Mouse (Mus musculus): ENCODE measurements around the gene Slc47a1. TPM values are rescaled to one million over a fixed set of nuclear protein-coding genes. Genes with fewer than 3 reads are reported as not detected.
"Not testable (repeated sequence)": the region's sequence is repeated elsewhere in the genome, so short reads cannot be mapped to it uniquely, and the experiment has no call there.

Slc47a1 gene
- polyA plus RNA-seq, 1 experiment from 2014 or later = 0.05 TPM

- peak; percentile 94 for DNase-seq (ENCODE audit: low spot score)
- no peaks in the 10 kb centered on the region for H3K4me1 ChIP-seq
- H3K27me3 ChIP-seq (ENCODE audit: low read depth, poor library complexity, severe bottlenecking) = 0 out of 2 replicates have a peak, but pooled peaks cover 4% of the 10 kb centered on the region
- peak overlapping the region; percentile 79 for H3K27ac ChIP-seq
- WGBS = 1% methylated on average over 39 of the region's 39 CpGs
- peak overlapping the region; percentile 68 for H3K4me3 ChIP-seq
- no peaks in the 10 kb centered on the region for H3K36me3 ChIP-seq
- H3K9me3 ChIP-seq (replicated peaks) = no peaks in the 10 kb centered on the region
These were observed 29.6 kb upstream of the Slc47a1 start for GRCm38 (mm10) chr11:61407638-61408183.

DNA sequence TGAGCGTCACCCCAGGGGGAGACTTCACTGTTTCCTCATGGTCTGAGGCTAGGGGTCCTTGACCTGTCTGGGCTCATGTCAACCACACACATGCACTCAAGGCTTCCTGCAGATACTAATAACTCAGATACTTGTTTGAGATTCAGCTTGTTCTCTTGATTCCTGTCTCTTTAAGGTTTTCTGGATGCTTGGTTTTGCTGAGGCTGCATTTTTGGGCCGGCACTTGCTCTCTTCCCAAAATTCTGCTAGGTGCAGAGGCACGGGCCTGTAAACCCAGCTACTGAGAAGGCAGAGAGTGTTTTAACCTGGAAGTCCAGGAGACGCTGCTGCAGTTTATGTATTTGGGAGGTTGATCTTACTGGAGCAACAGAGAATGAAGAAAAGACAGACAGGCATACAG is 23.6 kb upstream of the Slc47a1 start:
- no peak for DNase-seq (ENCODE audit: low spot score)
- Histone ChIP-seq H3K27me3 (ENCODE audit: low read depth, poor library complexity, severe bottlenecking) (no peaks in the 10 kb centered on the region), H3K9me3 (replicated peaks) (no peaks in the 10 kb centered on the region), H3K27ac (no peak overlapping the region), H3K4me3 (no peak overlapping the region), H3K4me1 (no peaks in the 10 kb centered on the region), H3K36me3 (no peaks in the 10 kb centered on the region)
- WGBS = 89% methylated on average over 4 of the region's 4 CpGs

GRCm38 (mm10) chr11:61400681-61401346 is 22.7 kb upstream of the Slc47a1 start:
- no peak for DNase-seq (ENCODE audit: low spot score)
- no peaks in the 10 kb centered on the region for H3K36me3 ChIP-seq
- no peaks in the 10 kb centered on the region for H3K4me1 ChIP-seq
- H3K27me3 ChIP-seq (ENCODE audit: low read depth, poor library complexity, severe bottlenecking) = no peaks in the 10 kb centered on the region
- H3K9me3 ChIP-seq (replicated peaks) = no peaks in the 10 kb centered on the region
- no peak overlapping the region for H3K4me3 ChIP-seq
- WGBS = 88% methylated on average over 8 of the region's 8 CpGs
- no peak overlapping the region for H3K27ac ChIP-seq

GRCm38 (mm10) chr11:61397423-61398043 is 19.4 kb upstream of the Slc47a1 start:
- H3K27me3 ChIP-seq (ENCODE audit: low read depth, poor library complexity, severe bottlenecking); DNase-seq (ENCODE audit: low spot score); H3K4me3 ChIP-seq; H3K36me3 ChIP-seq; H3K4me1 ChIP-seq; H3K9me3 ChIP-seq (replicated peaks); H3K27ac ChIP-seq: not testable (repeated sequence)
- 96% methylated on average over 18 of the region's 18 CpGs for WGBS

GRCm38 (mm10) chr11:61388936-61389335 is 10.8 kb upstream of the Slc47a1 start:
- no peaks in the 10 kb centered on the region for H3K4me1 ChIP-seq
- DNase-seq (ENCODE audit: low spot score) = no peak
- no peaks in the 10 kb centered on the region for H3K27me3 ChIP-seq (ENCODE audit: low read depth, poor library complexity, severe bottlenecking)
- H3K27ac ChIP-seq = no peak overlapping the region
- no peaks in the 10 kb centered on the region; the same call in 1 of the 2 replicates for H3K9me3 ChIP-seq (replicated peaks)
- no peaks in the 10 kb centered on the region for H3K36me3 ChIP-seq
- no peak overlapping the region for H3K4me3 ChIP-seq
- WGBS = 83% methylated on average over 4 of the region's 4 CpGs

DNA sequence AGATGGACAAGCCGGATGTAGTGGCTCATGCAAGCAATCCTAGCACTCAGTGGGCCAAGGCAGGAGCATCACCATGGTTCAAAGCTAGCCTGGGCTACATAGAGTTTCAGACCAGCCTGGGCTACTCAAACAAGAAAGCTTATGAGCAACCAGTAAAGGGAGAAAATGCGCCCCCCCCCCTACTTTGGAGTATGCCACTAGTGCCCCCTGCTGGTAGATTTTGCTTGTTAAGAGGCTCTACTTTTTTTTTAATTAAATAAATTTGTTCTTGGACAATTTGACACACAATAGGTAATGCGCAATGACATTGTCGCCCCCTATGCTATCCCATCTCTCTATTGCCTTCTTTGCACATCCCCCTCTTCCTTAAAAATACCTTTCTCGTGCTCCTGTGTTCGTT is 9.9 kb upstream of the Slc47a1 start:
- WGBS = 67% methylated on average over 6 of the region's 6 CpGs
- H3K4me1 ChIP-seq = no peaks in the 10 kb centered on the region

DNA sequence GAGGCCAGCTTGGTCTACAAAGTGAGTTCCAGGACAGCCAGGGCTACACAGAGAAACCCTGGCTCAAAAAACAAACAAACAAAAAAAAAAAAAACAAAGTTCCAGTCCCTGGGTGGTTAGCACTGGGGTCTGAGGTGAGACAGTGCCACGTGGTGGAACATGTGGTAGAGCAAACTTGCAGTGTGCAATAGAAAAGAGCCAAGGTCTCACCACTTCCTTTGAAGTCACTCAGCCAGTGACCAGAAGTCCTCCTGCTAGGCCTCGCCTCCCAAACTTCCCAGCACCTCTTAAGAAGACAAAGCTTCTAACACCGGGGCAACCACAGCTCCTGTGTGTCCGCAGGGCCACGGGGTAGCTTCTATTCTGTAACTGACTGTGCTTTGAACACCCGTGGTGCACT is 9.1 kb upstream of the Slc47a1 start:
- Histone ChIP-seq H3K9me3 (replicated peaks) (no peaks in the 10 kb centered on the region; the same call in 1 of the 2 replicates), H3K36me3 (no peaks in the 10 kb centered on the region), H3K4me1 (no peaks in the 10 kb centered on the region), H3K27me3 (ENCODE audit: low read depth, poor library complexity, severe bottlenecking) (no peaks in the 10 kb centered on the region), H3K4me3 (no peak overlapping the region), H3K27ac (no peak overlapping the region)
- WGBS = 69% methylated on average over 6 of the region's 6 CpGs
- no peak for DNase-seq (ENCODE audit: low spot score)

More for the DNA sequence above, 9.9 kb upstream of the Slc47a1 start:
- no peaks in the 10 kb centered on the region for H3K27me3 ChIP-seq (ENCODE audit: low read depth, poor library complexity, severe bottlenecking)
- no peak overlapping the region for H3K4me3 ChIP-seq
- DNase-seq (ENCODE audit: low spot score) = peak; percentile 40
- no peaks in the 10 kb centered on the region; the same call in 1 of the 2 replicates for H3K9me3 ChIP-seq (replicated peaks)
- no peak overlapping the region for H3K27ac ChIP-seq
- H3K36me3 ChIP-seq = no peaks in the 10 kb centered on the region

DNA sequence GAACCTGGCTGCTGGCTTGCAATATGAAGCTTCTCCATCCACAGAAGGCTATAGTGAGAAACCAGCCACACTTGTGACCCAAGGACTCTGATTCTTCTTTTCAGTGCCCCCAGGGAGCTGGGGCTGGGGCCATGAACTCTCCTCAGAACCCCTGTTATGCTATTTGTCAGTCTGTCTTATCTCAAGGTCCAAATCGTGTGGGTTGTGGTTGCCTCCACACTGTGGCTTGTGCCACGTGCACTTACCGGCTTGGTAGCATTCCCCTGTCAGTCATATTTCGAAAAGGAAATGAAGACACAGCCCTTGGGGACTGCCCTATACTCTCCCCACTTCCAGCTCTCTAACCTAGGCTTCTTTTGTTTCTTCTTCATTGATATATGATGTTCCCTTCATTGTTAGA is 7.6 kb upstream of the Slc47a1 start:
- Histone ChIP-seq H3K36me3 (no peaks in the 10 kb centered on the region), H3K27me3 (ENCODE audit: low read depth, poor library complexity, severe bottlenecking) (0 out of 2 replicates have a peak, but pooled peaks cover 3% of the 10 kb centered on the region), H3K4me1 (no peaks in the 10 kb centered on the region), H3K4me3 (no peak overlapping the region), H3K9me3 (replicated peaks) (no peaks in the 10 kb centered on the region), H3K27ac (no peak overlapping the region)
- DNase-seq (ENCODE audit: low spot score) = no peak
- 81% methylated on average over 4 of the region's 4 CpGs for WGBS

- H3K4me1 ChIP-seq = peaks cover 13% of the 10 kb centered on the region
- no peak overlapping the region for H3K4me3 ChIP-seq
- no peak for DNase-seq (ENCODE audit: low spot score)
- H3K27me3 ChIP-seq (ENCODE audit: low read depth, poor library complexity, severe bottlenecking) = peaks cover 43% of the 10 kb centered on the region
- WGBS = 92% methylated on average over 1 of the region's 1 CpGs
- H3K9me3 ChIP-seq (replicated peaks) = no peaks in the 10 kb centered on the region
- no peak overlapping the region for H3K27ac ChIP-seq
- no peaks in the 10 kb centered on the region for H3K36me3 ChIP-seq
These were observed 3.1 kb upstream of the Slc47a1 start for GRCm38 (mm10) chr11:61381272-61381671.

- H3K9me3 ChIP-seq (replicated peaks) = no peaks in the 10 kb centered on the region
- DNase-seq (ENCODE audit: low spot score) = no peak
- no peaks in the 10 kb centered on the region for H3K36me3 ChIP-seq
- H3K4me1 ChIP-seq = peaks cover 13% of the 10 kb centered on the region
- no peak overlapping the region for H3K4me3 ChIP-seq
- H3K27ac ChIP-seq = no peak overlapping the region
- H3K27me3 ChIP-seq (ENCODE audit: low read depth, poor library complexity, severe bottlenecking) = peaks cover 65% of the 10 kb centered on the region
- WGBS = 70% methylated on average over 4 of the region's 4 CpGs
These were observed 506 bp upstream of the Slc47a1 start for GRCm38 (mm10) chr11:61378651-61379050.

DNA sequence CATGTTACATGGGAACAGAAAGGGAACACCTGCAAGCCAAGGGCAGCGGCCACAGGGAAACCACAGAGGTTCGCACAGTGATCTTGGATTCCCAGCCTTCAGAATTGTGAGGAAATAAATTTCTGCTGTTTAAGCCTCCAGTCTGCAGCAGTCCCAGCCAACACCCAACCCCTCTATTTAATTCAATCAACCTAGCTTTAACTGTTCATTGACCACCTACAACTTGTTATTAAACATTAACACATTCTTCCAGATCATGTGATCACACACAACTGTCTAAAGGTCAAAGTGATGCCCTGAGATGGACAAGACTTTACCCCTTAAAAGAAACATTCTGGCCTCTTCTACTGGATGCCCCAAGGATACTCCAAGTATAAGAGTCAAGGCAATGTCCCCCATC is 9.5 kb downstream of the Slc47a1 start:
- Histone ChIP-seq H3K36me3 (no peaks in the 10 kb centered on the region), H3K9me3 (replicated peaks) (no peaks in the 10 kb centered on the region), H3K27me3 (ENCODE audit: low read depth, poor library complexity, severe bottlenecking) (0 out of 2 replicates have a peak, but pooled peaks cover 8% of the 10 kb centered on the region), H3K4me1 (no peaks in the 10 kb centered on the region), H3K27ac (no peak overlapping the region), H3K4me3 (no peak overlapping the region)
- WGBS = 94% methylated on average over 2 of the region's 2 CpGs
- no peak for DNase-seq (ENCODE audit: low spot score)

GRCm38 (mm10) chr11:61366517-61367273 is 11.4 kb downstream of the Slc47a1 start:
- Histone ChIP-seq H3K27ac (no peak overlapping the region), H3K4me3 (no peak overlapping the region), H3K27me3 (ENCODE audit: low read depth, poor library complexity, severe bottlenecking) (0 out of 2 replicates have a peak, but pooled peaks cover 8% of the 10 kb centered on the region), H3K9me3 (replicated peaks) (no peaks in the 10 kb centered on the region), H3K4me1 (no peaks in the 10 kb centered on the region), H3K36me3 (no peaks in the 10 kb centered on the region)
- WGBS = 84% methylated on average over 9 of the region's 9 CpGs
- DNase-seq (ENCODE audit: low spot score) = no peak

- no peaks in the 10 kb centered on the region for H3K4me1 ChIP-seq
- H3K4me3 ChIP-seq = no peak overlapping the region
- 76% methylated on average over 3 of the region's 3 CpGs for WGBS
- H3K27me3 ChIP-seq (ENCODE audit: low read depth, poor library complexity, severe bottlenecking) = 0 out of 2 replicates have a peak, but pooled peaks cover 8% of the 10 kb centered on the region
- H3K27ac ChIP-seq = no peak overlapping the region
- DNase-seq (ENCODE audit: low spot score) = no peak
- no peaks in the 10 kb centered on the region for H3K36me3 ChIP-seq
- no peaks in the 10 kb centered on the region for H3K9me3 ChIP-seq (replicated peaks)
These were observed 12.2 kb downstream of the Slc47a1 start for GRCm38 (mm10) chr11:61365938-61366337.

Measured in limb, embryonic 10.5 days (tissue).